Mouse (Mus musculus) CD4-positive naive resting alpha-beta T cell, adult 57 days (primary cell): Measurements from ENCODE around the gene Rassf8. TPM values are rescaled to one million over a fixed set of nuclear protein-coding genes. Genes with fewer than 3 reads are reported as not detected.

Experiments
- total RNA-seq: library from RNA; stranded (reverse); gene quantifications from one replicate; pipeline ENCODE4 v1.2.4, GENCODE M21; 2023

The Rassf8 gene
- total RNA-seq, result 3.9 TPM

GRCm38 (mm10) chr6:145746132-145746849, at the start of gene Rassf8:
Gene Rassf8 (plus strand): TSS chr6:145746748.

GRCm38 (mm10) chr6:145865289-145865885, 118.8 kb downstream of the Rassf8 start, which contains the start of gene Bhlhe41:
Gene Bhlhe41 (minus strand): TSS chr6:145865558.

Other genes starting within 250 kb of the Rassf8 start
- gene Lmntd1, start 132.4 kb upstream of the Rassf8 start, total RNA-seq, result 0.80 TPM
- gene Tuba3b, start 131.0 kb upstream of the Rassf8 start, total RNA-seq, result not detected
- 2.6 TPM for gene Bhlhe41, start 118.8 kb downstream of the Rassf8 start, total RNA-seq
- gene Sspn, start 184.9 kb downstream of the Rassf8 start, total RNA-seq, result 0.24 TPM